Mouse (Mus musculus): ENCODE measurements at regions not wholly inside any gene's neighbourhood (a gene's known extent, or its start where the extent isn't known, plus 50 kb on each side); places are given as distances from the start of the nearest gene placed in this dataset. TPM values are rescaled to one million over a fixed set of nuclear protein-coding genes. Genes with fewer than 3 reads are reported as not detected.

DNA sequence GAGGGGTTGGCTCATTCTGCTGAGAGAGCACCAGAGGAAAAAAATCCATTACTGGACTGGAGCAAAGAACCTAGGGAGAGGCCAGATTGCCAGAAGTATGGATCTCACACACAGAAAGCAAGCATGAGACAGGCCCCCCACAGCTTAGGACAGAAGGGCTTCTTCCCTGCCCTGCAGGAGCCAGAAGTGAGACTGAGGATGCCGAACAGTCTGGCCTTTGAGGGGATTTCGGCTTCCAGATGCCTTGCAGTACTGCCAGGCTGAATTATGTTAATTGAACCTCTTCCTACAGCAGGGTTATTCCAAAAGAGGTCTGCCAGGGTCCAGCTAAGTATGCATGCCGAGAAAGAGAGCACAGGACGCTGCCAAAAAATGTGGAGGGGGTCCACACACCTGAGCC, 71.4 kb upstream of the Adgrl4 start:
- no peak for DNase-seq

DNA sequence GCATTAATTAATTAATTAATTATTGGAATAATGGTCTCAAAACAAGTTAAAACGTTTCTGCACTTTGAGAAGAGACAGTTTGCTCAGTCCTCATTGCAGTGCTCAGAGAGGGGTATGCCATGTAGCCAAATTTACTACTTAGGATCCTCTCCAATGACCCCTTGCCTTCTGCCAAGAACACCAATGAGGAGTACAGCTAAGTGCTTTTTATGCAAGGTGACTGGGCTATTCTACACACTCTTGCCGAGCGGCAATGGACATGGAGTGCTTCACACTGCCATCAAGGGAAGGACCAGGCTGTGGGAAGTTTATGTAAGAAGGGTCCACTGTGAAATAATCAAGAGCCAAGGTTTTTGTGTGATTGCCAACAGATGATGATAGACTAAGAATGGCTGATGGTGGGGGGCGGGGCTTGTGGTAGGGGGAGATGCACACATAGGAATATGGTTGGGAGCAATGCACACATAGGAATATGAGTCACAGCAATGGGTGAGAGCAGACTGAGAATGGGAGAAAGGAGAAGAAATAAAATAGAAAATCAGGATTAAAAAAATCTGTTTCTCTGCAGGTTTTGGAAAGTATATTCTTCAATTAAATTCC, 70.9 kb upstream of the Adgrl4 start:
- DNase-seq, result no peak

DNA sequence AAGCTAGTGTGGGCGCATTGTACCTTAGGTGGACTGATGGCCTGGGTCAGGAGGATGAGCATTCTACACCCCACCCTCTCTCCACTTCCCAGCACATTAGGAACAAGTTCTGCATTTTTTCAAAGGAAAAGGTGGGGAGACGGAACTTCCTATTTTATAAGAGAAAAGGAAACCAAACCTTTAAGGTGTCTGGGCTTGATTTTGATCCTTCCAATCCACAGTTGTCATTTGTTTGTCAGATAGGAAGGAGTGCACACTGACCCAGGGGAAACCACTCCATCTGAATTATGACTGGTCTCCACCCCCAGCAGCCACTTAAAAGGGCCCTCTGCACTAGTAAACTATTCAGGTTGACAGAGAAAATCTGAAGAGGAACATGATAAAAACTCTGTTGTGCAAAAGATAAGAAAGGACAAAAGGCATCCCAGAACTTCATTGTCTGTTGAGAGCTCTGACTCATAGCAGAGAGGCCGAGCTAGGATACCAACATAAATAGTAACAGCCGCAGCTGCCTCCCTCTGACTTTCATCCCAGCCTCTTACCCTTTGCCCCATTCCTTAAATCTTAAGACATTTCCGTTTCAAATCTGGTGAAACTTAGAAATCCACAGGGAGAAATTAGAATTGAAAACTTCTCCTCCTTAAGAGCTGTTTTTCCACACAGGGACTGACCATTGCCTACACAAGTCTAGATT, 54.2 kb upstream of the Adgrl4 start:
- peak; percentile 15 to 19 for DNase-seq

DNA sequence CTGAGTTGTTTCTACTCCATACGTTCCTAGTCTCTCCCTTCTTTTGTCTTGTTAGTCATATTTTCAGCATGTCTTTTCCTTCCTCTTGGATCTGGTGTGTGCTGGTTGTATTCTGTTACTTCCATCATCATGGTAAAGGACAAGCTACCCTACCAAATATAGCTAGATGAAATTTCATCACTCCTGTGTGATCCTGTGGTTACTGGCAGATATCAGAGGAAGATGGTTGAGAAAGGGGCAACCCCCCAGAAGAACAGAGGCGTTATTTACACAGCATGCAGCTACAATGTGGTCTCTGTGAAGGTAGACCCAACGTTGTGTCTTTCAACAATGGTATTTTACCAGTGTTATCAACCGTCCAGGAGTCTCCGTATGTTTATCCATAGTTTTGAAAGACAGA, 52.8 kb upstream of the Adgrl4 start:
- DNase-seq, result no peak

DNA sequence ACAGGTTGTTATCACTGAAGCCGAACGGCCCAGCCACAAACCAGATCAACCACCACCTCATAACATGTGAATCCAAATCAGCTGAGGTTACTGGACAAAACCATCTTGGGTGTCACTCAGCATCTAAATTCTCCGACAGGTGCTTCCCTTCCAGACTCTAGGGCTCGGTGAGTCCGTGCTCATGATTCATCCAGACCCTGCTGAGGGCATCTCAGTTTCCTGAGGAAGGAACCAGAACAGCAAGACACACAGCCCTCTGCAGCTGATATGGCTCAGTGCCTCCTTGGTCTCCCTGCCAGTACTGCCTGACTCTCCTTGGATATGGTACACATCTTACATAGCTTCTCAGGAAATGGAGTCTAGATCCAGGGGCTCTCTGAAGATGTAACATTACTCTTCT, 51.6 kb upstream of the Adgrl4 start:
- peak; percentile 4 to 6 for DNase-seq

Small RNA genes lying in the stretch of these regions (microRNA-seq; reads per million reads assigned to microRNA genes)
- not detected for gene Mir3963

Measured in adrenal gland, postnatal 36 days (tissue).